Mouse (Mus musculus) embryo, embryonic 11 days (tissue): ENCODE results near the gene Lce3e.

Experiments used
- DNase-seq: peaks from one replicate; pipeline ENCODE4 v3.0.0-alpha.2; 2015

Gene Lce3e

DNA sequence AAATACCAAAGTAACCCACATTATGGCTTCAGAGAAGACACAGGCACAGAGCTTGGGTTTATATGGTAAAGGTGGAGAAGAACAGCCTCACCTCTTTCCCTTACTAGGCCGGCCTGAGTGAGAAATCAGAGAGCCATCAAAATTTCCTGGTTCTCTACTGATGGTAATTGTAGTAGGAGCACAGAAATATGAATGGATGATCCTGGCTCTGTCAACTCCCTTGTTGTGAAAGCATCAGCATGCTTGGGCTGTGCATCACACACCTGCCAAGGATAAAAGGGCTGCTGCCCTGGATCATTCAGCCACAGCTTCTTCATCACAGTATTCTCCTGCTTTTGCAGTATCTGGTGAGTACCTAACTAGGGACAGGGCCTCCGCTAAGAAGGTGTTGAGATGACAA, at the start of gene Lce3e:
Gene Lce3e (plus strand): TSS at position 301 of the 400 bp plus-strand sequence.
- DNase-seq = no peak

DNA sequence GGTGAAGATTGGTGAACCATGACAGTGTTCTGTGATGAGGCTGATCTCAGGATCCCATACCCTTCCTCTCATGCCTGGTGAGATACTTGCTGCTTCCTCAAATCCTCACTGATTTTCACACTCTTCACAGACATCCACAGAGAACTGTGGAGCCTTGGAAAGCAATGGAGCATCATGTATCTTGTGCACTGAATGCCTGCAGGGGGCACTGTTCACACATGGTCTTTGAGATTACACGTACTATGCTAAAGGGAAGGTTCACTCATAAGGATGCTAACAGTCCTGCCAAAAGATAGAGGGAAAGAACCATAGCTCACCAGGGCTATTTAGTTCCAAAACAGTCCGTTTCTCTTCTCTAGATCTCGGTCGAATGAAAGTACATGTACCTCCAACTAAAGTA, 46.5 kb upstream of the Lce3e start:
- DNase-seq = peak; percentile 51

DNA sequence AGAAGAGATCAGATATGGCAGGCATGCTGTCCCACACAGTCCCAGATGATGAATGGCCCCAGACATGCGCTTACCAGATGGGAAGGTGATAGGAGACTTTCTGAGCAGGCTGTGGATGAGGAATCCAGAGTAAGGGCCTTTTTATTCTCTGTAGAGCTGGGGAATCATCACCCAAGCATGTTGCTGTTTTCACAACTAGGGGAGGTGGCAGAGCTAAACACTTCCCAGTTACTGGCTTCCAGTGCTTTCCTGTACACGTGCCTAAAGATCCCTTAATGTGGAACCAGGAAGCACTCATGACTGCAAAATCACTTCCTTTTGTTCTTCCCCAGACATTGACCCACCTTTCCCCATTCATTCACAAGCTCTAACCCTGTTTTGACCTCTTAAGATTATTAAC, 40.7 kb upstream of the Lce3e start, which contains the start of gene Lce3a:
Gene Lce3a (minus strand): TSS at position 101 of the 400 bp plus-strand sequence.
- DNase-seq = no peak

DNA sequence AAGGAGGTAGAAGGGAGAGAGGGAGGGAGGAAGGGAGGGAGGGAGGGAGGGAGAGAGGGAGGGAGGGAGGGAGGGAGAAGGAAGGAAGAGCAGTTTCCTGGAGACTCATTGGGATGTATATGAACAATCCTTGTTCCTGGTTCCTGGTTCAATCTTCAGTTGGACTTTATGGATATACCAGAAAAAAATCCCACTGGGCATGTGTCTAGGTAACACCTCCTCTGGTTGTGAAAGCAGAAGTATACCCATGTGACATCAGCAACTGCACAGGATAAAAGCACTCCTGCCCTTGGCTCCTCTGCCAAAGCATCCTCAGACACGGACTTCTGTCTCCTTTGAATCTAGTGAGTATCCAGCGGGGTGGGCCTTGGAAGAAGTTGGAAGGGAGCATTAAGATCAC, 34.2 kb upstream of the Lce3e start, which contains the start of gene Lce3b:
Gene Lce3b (plus strand): TSS at position 301 of the 400 bp plus-strand sequence.
- DNase-seq = no peak

DNA sequence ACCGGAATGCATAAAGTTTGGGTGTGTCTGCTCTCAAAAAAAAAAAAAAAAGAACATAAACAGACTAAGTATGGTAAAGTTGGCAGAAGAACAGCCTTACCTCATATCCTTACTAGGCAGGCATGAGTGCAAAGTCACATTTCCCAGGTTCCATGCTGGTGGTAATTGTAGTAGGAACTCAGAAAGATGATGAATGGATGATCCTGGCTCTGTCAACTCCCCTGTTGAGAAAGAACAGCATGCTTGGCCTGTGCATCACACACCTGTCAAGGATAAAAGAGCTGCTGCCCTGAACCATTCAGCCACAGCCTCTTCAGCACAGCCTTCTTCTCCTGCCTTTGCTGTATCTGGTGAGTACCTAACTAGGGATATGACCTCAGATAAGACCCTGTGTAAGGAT, 22.7 kb upstream of the Lce3e start, which contains the start of gene Lce3c:
Gene Lce3c (plus strand): TSS at position 301 of the 400 bp plus-strand sequence.
- no peak for DNase-seq

DNA sequence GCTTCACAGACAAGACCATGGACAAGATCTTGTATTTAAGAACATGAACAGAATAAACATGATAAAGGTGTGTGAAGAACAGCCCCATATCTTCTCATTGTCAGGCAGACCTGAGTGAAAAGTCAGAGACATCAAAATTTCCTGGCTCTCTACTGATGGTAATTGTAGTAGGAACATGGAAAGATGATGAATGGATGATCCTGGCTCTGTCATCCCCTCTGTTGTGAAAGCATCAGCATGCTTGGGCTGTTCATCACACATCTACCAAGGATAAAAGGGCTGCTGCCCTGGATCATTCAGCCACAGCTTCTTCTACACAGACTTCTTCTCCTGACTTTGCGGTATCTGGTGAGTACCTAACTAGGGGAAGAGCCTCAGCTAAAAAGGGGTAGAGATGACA, 9.8 kb upstream of the Lce3e start, which contains the start of gene Lce3d:
Gene Lce3d (plus strand): TSS at position 301 of the 400 bp plus-strand sequence.
- no peak for DNase-seq

DNA sequence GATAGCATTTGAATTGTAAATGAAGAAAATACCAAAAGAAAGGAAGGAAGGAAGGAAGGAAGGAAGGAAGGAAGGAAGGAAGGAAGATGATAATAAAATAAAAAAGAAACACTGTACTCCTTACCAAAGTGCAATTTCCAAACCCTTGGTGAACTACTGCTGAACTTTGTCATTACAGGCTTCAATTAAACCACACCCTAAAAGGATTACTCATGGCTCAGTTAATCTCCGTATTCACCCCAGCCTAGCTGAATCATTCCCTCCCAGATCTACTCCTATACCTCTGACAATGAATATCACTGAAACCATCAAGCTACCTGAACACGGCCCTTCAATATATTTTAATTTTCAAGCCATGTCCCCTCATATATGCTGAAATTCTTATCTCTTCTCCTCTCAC, 11.6 kb downstream of the Lce3e start:
- DNase-seq = no peak

DNA sequence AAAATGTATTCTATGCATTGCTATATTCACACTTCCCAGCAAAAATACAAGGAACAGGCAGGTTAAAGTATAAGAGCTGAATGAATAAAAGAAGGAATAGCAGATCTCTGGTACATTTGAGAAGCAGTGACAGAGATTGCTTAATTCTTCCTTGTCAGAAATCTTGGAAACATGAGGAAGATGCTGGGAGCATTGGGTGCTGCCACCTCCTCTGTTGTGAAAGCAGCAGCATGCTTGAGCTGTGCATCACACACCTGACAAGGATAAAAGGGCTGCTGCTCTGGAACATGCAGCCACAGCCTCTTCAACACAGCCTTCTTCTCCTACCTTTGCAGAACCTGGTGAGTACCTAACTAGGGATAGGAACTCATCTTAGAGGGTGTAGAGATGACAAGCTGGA, 25.1 kb downstream of the Lce3e start, which contains the start of gene Lce3f:
Gene Lce3f (plus strand): TSS at position 301 of the 400 bp plus-strand sequence.
- no peak for DNase-seq

DNA sequence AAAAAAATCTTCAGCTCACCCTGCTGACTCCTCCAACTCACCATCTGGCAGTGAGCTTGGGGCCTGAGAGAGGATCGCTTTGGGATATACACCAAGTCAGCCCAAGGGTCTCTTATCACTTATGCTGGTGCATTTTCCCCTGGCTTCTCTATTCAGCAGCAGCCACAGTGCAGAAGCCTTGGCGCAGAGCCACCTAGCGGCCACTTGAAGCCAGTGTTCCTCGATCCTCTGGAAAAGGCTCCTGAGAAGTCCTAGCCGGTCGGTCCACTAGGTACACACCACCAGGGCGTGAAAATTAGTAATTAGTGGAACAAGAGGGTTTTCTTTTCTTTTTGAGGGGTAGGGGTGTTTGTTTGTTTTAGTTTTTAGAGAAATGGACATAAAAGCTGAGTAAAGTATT, 31.8 kb downstream of the Lce3e start:
- DNase-seq = peak; percentile 87

DNA sequence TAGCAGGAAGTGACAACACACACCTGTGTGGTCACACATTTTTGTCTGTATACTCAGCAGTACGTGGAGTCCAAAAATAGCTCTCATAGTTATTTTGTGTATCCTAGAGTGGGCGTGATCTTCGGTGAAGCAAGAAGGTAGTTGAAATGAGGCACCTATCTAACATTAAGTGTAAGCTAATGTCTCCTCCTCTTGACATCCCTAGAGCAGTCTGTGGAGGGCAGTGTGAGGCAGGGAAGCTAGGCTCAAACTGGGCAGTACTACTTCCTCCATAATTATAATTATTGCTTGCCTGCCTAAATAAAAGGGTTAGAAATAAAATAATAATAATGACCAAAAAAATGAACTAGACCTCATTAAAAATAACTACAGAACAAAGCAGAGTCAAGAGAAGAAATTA, 33.8 kb downstream of the Lce3e start:
- DNase-seq = no peak

DNA sequence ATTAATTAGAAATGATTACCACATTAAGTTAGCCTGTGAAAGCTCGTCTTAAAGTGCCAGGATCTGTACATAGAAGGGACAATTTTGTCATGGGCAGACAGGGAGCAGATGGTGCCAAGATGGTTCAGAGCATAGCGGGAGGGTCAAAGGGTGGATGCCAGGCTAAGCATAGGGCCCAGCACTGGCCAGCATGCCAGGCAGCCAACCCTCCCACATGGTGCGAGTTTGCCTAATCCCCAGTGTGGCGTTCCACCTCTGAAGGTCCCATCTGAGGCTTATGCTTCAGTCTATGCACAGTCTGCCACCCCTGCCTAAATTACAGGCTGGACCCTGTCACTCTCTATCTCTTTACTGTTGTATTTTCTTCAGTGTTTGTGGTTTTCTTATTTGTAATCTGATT, 36.0 kb downstream of the Lce3e start:
- DNase-seq = no peak

DNA sequence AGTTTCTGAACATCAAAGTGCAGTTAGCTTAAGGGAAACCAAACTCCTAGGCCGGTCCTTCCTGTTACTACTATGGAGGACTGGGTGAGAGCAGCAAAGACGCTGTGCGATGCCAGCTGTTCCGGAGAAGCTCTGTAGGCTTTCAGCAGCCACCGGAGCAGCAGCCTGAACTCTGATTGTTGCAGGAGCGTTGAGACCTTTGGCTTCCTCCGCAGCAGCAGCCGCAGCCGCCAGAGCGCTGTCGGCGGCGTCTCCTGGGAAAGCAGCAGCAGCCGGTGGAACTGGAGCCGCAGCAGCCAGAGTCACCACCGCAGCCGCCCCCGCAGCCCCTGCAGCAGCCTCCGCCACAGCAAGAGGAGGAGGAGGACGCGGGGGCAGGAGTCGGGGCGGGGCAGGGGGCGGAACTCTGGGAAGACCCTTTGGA, 47.5 kb downstream of the Lce3e start:
- peak; percentile 84 for DNase-seq

DNA sequence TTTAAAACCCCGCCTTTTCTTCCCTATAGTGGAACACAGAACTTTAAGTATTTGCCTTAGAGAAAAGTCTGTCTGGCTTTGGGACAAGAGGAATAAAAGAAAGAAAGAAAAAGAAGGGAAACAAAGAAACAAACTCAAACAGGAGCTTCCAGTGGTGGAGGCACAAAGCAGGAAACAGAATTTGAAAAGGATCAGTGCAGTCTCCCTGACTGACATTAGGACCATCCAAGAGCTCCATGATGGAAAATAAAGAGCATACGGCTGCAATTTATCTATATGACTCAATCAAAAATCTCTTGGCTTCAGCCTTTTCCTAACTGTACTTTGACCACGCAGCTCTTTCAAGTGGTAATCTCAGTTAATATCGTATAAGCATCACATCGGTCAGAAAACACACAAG, 48.0 kb downstream of the Lce3e start:
- DNase-seq = no peak

DNA sequence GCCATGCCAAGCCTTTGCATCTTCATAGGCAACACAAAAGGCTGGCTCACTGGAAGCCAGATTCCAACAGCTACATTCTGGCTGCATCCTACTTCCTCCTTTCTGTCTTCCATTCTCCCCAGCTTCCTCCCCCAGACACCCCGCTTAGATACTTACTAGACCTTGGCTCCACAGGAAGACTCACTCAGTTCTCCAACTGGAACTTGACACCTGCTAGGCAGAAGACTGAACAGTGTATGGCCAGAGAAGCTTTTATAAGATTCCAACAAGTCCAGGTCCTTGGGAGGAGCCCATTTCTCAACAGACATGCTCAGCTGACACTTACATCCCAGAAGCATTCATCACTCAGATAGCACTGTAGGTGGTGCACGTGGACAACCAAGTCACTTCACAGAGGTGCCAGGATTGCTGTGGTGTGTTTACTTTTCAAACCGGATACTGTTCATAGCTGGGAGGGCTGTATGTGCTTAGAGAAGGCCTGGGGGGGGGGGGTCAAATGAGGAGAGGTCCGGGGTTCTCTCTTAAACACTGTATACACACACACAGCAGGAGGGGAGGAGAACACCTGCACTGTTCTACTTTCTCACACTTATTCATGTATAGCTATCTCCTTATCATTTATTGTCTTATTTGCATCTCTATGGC, 48.7 kb downstream of the Lce3e start, which contains the start of gene Crct1:
Gene Crct1 (minus strand): TSS at position 228 of the 645 bp plus-strand sequence.
- peak; percentile 4 for DNase-seq
